Mouse (Mus musculus): ENCODE measurements around the gene Clstn1. TPM values are rescaled to one million over a fixed set of nuclear protein-coding genes. Genes with fewer than 3 reads are reported as not detected.

Clstn1 gene
- total and polyA plus RNA-seq, 3 experiments = 6.1 to 26.6 TPM; not detected in 1

- Histone ChIP-seq H3K36me3 (ENCODE audit: control insufficient read depth in 1 of 2, insufficient read depth in 2 of 2, low read length in 2 of 2) (no peaks in the 10 kb centered on the region), H3K9ac (ENCODE audit: control insufficient read depth, low read depth, low read length, poor library complexity, severe bottlenecking) (no peak overlapping the region), H3K27me3 (ENCODE audit: control insufficient read depth in 1 of 2, insufficient read depth in 2 of 2, low read length in 2 of 2) (no peaks in the 10 kb centered on the region), H3K4me3 (ENCODE audit: control insufficient read depth in 1 of 2, insufficient read depth in 1 of 2, low read depth in 2 of 2, low read length in 2 of 2) (no peak overlapping the region), H3K27ac (ENCODE audit: control insufficient read depth, low read depth, low read length) (no peak overlapping the region), H3K4me1 (ENCODE audit: control insufficient read depth in 1 of 2, insufficient read depth in 2 of 2, low read length in 2 of 2) (no peaks in the 10 kb centered on the region), H3K79me2 (ENCODE audit: control insufficient read depth, insufficient read depth, low read length, poor library complexity) (no peaks in the 10 kb centered on the region), H3K9me3 (replicated peaks; ENCODE audit: insufficient read depth, low read length) (no peaks in the 10 kb centered on the region)
- no peak for TF ChIP-seq E2F4 (IDR thresholded peaks at IDR 0.05; ENCODE audit: borderline replicate concordance, low read depth, low read length)
- no peak for TF ChIP-seq MYC (IDR thresholded peaks at IDR 0.05; ENCODE audit: low read depth, low read length)
- no peak for TF ChIP-seq USF1 (IDR thresholded peaks at IDR 0.05; ENCODE audit: low read depth, low read length)
- no peak for TF ChIP-seq TCF12 (IDR thresholded peaks at IDR 0.05; ENCODE audit: low read depth, low read length)
- no peak for TF ChIP-seq USF2 (IDR thresholded peaks at IDR 0.05; ENCODE audit: borderline replicate concordance in 1 of 2, insufficient read depth in 1 of 2, low read depth in 1 of 2, low read length in 2 of 2)
- TF ChIP-seq RCOR1 (IDR thresholded peaks at IDR 0.05; ENCODE audit: low read depth, low read length) = no peak
- no peak for TF ChIP-seq GABPA (IDR thresholded peaks at IDR 0.05; ENCODE audit: low read depth, low read length)
- TF ChIP-seq BHLHE40 (IDR thresholded peaks at IDR 0.05; ENCODE audit: borderline replicate concordance, low read depth, low read length) = no peak
- TF ChIP-seq UBTF (IDR thresholded peaks at IDR 0.05; ENCODE audit: borderline replicate concordance, insufficient read depth, low read depth, low read length) = no peak
- TF ChIP-seq KAT2A (conservative IDR thresholded peaks at IDR 0.05; ENCODE audit: low read depth, low read length) = no peak
- TF ChIP-seq NELFE (IDR thresholded peaks at IDR 0.05; ENCODE audit: low read depth, low read length) = no peak
- no peak for TF ChIP-seq GATA1 (IDR thresholded peaks at IDR 0.05; ENCODE audit: low read depth, low read length)
- no peak for TF ChIP-seq ELF1 (IDR thresholded peaks at IDR 0.05; ENCODE audit: low read depth, low read length)
- TF ChIP-seq MAFK (IDR thresholded peaks at IDR 0.05; ENCODE audit: borderline replicate concordance, low read depth, low read length) = no peak
- TF ChIP-seq SMC3 (IDR thresholded peaks at IDR 0.05; ENCODE audit: low read depth, low read length) = no peak
- no peak for DNase-seq (ENCODE audit: low read depth, low spot score)
Observed at GRCm38 (mm10) chr4:149561986-149562904, 24.0 kb upstream of the Clstn1 start.

GRCm38 (mm10) chr4:149562905-149563347, 23.3 kb upstream of the Clstn1 start:
- no peaks in the 10 kb centered on the region for H3K36me3 ChIP-seq (ENCODE audit: control insufficient read depth in 1 of 2, insufficient read depth in 2 of 2, low read length in 2 of 2)
- H3K27me3 ChIP-seq (ENCODE audit: control insufficient read depth in 1 of 2, insufficient read depth in 2 of 2, low read length in 2 of 2) = no peaks in the 10 kb centered on the region
- H3K4me3 ChIP-seq (ENCODE audit: control insufficient read depth in 1 of 2, insufficient read depth in 1 of 2, low read depth in 2 of 2, low read length in 2 of 2) = no peak overlapping the region
- DNase-seq (ENCODE audit: low read depth, low spot score) = no peak
- no peak overlapping the region for H3K27ac ChIP-seq (ENCODE audit: control insufficient read depth, low read depth, low read length)
- H3K4me1 ChIP-seq (ENCODE audit: control insufficient read depth in 1 of 2, insufficient read depth in 2 of 2, low read length in 2 of 2) = no peaks in the 10 kb centered on the region
- H3K9ac ChIP-seq (ENCODE audit: control insufficient read depth, low read depth, low read length, poor library complexity, severe bottlenecking) = no peak overlapping the region
- H3K9me3 ChIP-seq (replicated peaks; ENCODE audit: insufficient read depth, low read length) = no peaks in the 10 kb centered on the region
- no peak for TF ChIP-seq SIN3A (IDR thresholded peaks at IDR 0.05; ENCODE audit: low read length)
- no peak for TF ChIP-seq E2F4 (IDR thresholded peaks at IDR 0.05; ENCODE audit: borderline replicate concordance, low read depth, low read length)
- no peak for TF ChIP-seq TAL1 (IDR thresholded peaks at IDR 0.05; ENCODE audit: low read length)
- no peak for TF ChIP-seq MXI1 (IDR thresholded peaks at IDR 0.05; ENCODE audit: low read depth, low read length)
- no peaks in the 10 kb centered on the region for H3K79me2 ChIP-seq (ENCODE audit: control insufficient read depth, insufficient read depth, low read length, poor library complexity)
